Mouse (Mus musculus) heart, postnatal 0 days (tissue): ENCODE data around the gene March8.

Source experiments
- CTCF ChIP-seq: IDR thresholded peaks from 2 replicates; pipeline ENCODE4 v1.5.1; 2016; ENCODE audit warnings: antibody characterized with exemption, control low read depth, low read depth
- EP300 ChIP-seq: IDR thresholded peaks from 2 replicates; pipeline ENCODE4 v1.6.1; 2016; ENCODE audit warnings: antibody characterized with exemption, low read depth

- TF ChIP-seq CTCF (no peak), EP300 (no peak)
Observed at GRCm38 (mm10) chr6:116419699-116420098, 81.9 kb downstream of the March8 start.
